Mouse (Mus musculus) left cerebral cortex, adult 2 months (tissue): ENCODE measurements at regions not wholly inside any gene's neighbourhood (a gene's known extent, or its start where the extent isn't known, plus 50 kb on each side); places are given as distances from the start of the nearest gene placed in this dataset.
"Not testable (repeated sequence)": the region's sequence is repeated elsewhere in the genome, so short reads cannot be mapped to it uniquely, and the experiment has no call there.

Source experiments
- DNase-seq, 2 experiments: peaks; one replicate each; pipeline ENCODE4 v3.0.0; 2021 to 2022; ENCODE audit warnings: low spot score in 2 of 2, mixed read lengths in 1 of 2; ENCODE audit errors: extremely low spot score in 1 of 2
- H3K27ac ChIP-seq: fragments of 200-600 bp; 2 replicates; pipeline ENCODE4 v1.8.1; 2022
- H3K4me3 ChIP-seq: fragments of 200-600 bp; 2 replicates; pipeline ENCODE4 v1.8.1; 2022
- CTCF ChIP-seq: fragments of 200-600 bp; IDR thresholded peaks from 2 replicates; pipeline ENCODE4 v1.8.1; 2022; ENCODE audit warnings: antibody characterized with exemption, mild to moderate bottlenecking, moderate library complexity
- intact Hi-C: fragments of 180-260 bp; cut with DNase I; formaldehyde crosslinking; loops from one replicate; pipeline ENCODE4 v1.15.1; 2025

DNA sequence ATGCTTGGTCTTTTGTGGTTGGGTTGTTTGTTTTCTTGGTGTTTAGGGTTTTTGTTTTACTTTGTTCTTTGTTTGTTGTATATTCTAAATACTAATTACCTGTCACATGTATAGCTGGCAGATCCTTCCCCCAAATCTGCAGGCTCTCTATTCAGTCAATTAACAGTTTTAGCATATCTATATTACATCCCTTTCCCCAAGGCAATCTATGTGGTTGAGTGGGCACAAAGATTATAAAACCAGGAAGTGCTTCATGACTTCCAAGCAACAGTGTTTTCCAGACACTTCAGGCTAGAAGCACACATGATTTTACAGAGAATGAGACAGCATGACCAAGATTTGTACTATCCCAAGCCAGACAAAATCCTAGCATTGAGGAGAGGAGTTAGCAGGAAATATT, 544.4 kb upstream of the Pou3f4 start:
- H3K27ac ChIP-seq = no peak overlapping the region
- intact Hi-C loops = no loop called here
- TF ChIP-seq CTCF = no peak
- DNase-seq = no peak
- no peak overlapping the region for H3K4me3 ChIP-seq

DNA sequence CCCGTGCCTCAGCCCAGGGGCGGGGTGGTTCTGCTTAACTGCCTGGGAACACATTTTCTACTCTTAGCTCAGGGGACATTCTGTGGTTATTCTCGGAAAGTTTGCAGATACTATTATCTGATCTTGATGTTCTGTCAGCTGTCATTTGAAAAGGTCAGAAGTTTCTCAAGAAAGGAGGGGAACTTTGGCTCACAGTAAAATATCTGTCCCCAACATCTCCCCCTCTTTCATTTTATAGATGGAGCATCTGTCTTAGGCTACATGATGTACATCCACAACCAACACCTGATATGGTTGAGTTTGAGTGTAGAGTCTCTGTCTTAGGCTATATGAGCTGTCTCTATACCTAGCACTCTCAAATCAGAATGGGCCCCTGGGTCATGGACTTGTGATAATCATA, 539.8 kb upstream of the Pou3f4 start:
- DNase-seq, intact Hi-C loops, H3K27ac ChIP-seq, H3K4me3 ChIP-seq: not testable (repeated sequence)

DNA sequence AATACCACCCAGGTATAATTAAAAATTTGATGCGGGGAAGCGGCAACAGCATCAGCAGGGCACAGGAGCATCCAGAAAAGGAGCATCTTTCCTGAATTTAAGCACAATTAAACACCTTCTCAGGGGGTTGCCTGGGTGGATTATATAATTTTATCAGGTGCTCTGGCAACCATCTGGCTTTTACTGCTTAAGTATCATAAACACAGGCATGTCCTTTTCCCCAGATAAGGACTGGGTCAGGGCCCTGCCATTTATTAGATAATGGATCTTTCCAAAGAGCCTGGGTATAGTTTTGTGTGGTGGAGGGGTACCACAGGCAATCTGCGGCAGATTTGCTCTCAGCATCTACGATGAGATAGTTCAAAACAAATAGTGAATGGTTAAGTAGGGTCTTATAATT, 538.7 kb upstream of the Pou3f4 start:
- no peak for TF ChIP-seq CTCF
- no peak for DNase-seq
- intact Hi-C loops = no loop called here
- Histone ChIP-seq H3K27ac (no peak overlapping the region), H3K4me3 (no peak overlapping the region)

DNA sequence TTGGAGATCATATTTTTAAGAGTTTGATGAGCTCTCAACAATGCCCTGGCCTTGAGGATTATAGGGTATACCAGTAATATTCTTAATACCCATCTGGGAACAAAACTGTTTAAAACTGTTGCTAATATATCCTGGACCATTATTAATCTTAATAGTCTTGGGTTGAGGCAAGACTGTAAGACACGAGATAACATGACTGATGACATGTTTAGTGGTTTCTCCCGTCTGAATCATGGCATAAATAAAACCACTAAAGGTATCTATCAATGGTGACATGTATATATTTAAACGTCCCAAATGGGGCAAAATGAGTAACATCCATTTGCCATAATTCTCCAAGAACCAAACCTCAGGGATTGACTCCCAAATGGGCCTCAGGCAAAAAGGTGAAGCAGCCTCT, 538.2 kb upstream of the Pou3f4 start:
- intact Hi-C loops = loop anchor here (2.0 kb wide), 1 partner anchor 13 kb away; no protein-coding TSS in a partner anchor
- no peak for DNase-seq
- TF ChIP-seq CTCF = no peak

DNA sequence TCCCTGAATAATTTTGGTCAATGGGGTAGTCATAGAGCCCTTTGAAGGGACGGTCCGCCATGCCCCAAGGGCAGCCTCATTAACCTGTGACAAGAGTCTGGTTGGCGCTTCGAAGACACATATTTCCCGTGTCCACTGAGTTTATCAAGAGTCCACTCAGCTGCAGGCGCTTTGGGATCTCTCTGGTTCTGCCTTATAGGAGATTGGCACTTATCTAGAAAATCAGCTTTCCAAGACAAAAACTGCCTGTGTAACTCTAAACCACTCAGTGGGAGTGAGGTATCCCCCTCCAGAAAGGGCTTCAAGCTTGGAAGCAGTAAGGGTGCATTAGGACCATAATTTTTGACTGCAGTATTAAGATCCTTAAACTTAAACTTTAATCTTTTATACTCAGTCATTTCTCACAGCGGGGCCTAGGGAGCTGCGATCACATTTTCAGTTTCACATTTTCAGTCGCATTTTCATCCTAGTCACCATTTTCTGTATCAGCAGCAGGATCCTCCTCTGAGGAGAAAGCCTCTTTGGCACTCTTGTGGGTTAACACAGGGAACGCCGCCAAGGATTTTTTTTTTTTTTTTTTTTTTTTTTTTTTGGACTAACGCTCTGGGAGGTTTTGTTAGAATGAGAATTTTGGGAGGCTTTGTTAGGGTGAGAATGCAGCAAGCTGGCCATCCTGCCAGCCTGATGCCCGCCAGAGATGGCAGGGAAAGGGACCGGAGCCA, 534.4 kb upstream of the Pou3f4 start:
- intact Hi-C loops = no loop called here
- no peak overlapping the region for H3K27ac ChIP-seq

More for the DNA sequence above, 538.2 kb upstream of the Pou3f4 start:
- Histone ChIP-seq H3K4me3 (no peak overlapping the region), H3K27ac (no peak overlapping the region)

DNA sequence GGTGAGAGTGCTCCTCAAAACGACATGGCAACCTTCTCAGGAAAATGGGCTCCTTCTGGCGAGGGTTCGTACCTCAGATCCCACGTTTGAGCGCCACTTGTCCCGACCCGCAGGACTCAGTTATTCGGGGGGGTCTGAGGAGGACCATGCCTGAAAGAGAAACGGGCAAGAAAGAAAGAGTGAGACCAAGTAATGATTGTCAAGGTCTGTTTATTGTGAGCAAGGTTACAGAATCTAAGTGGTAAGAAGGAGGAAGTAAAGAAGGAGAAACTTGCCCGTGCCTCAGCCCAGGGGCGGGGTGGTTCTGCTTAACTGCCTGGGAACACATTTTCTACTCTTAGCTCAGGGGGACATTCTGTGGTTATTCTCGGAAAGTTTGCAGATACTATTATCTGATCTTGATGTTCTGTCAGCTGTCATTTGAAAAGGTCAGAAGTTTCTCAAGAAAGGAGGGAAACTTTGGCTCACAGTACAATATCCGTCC, 532.6 kb upstream of the Pou3f4 start:
- H3K27ac ChIP-seq, intact Hi-C loops, H3K4me3 ChIP-seq, DNase-seq: not testable (repeated sequence)

More for the DNA sequence above, 534.4 kb upstream of the Pou3f4 start:
- H3K4me3 ChIP-seq = no peak overlapping the region
- DNase-seq = no peak
- TF ChIP-seq CTCF = no peak

DNA sequence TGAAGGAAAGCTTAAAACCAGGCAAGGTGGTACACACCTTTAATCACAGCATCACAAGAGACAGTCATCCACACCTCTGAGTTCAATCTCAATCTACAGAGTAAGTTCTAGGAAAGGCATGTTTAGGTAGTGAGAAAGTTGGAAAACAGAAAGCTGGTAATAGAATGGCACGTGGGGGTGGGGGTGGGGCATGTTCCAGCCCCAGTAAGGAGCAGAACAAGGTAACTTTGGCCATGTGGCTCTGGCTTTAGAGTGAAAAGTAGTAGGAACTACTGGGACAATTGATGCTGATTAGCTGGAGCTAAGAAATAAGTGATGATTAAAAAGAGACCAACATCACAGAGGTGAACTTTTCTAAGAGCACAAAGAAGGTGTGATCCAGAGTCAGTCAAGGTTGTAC, 532.2 kb upstream of the Pou3f4 start:
- DNase-seq = no peak
- intact Hi-C loops = no loop called here
- TF ChIP-seq CTCF = no peak
- Histone ChIP-seq H3K27ac (no peak overlapping the region), H3K4me3 (no peak overlapping the region)

DNA sequence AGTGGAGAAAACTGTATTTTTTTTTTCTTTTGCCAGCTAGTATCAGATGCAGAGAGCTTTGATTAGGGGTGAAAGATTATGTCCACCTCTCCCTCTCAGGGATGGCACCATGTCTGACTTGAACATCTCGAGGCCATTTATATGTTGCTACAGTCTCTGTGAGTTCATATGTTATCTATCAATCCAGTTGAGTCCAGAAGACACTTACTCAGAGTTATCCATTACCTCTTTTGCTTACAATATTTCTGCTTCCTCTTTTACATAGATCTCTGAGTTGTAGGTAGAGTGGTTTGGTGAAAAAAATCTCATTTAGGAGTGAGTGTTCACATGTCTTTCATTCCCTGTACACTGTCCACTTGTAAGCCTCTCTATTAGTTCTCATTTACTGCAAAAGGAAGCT, 524.7 kb upstream of the Pou3f4 start:
- Histone ChIP-seq H3K4me3 (no peak overlapping the region), H3K27ac (no peak overlapping the region)
- intact Hi-C loops = no loop called here
- no peak for DNase-seq
- TF ChIP-seq CTCF = no peak

DNA sequence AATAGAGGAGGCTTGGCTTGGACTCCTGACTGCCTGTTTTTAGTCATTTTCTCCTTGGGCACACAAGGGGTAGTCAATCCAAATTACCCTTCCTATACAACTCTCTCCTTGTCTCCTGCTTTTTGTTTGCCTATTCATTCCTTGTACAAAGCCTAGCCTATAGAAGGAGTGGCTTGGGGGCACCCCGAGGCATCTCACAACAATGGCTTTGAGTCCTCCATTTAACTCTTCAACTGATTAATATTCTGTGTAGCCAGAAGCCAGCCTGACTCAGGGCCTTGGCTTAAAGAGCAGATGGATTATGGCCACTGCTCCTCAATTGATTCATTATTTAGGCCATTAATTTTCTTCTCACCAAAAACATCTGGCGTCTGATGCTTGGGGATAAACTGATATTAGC, 506.4 kb upstream of the Pou3f4 start:
- Histone ChIP-seq H3K27ac (no peak overlapping the region), H3K4me3 (no peak overlapping the region)
- DNase-seq = no peak
- intact Hi-C loops = no loop called here
- TF ChIP-seq CTCF = no peak

DNA sequence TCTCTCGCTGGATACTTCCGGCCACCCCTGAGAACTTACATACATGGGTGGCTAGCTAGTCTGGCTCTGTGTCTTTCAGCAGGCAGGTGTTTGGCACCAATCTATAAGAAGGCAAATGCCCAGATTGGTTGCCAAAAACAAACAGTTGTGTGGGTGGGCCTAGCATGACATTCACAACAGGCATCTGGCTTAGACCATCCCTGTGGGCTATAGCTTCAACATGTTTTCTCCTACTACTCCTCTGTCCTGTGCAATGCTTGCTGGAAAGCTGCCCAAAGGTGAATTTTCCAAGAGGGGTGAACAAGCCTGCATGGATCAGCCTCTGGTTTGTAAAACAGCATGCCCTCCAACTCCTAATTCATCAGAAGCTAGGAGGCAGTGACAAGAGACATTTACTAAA, 505.3 kb upstream of the Pou3f4 start:
- intact Hi-C loops = no loop called here
- no peak overlapping the region for H3K4me3 ChIP-seq
- no peak for TF ChIP-seq CTCF

DNA sequence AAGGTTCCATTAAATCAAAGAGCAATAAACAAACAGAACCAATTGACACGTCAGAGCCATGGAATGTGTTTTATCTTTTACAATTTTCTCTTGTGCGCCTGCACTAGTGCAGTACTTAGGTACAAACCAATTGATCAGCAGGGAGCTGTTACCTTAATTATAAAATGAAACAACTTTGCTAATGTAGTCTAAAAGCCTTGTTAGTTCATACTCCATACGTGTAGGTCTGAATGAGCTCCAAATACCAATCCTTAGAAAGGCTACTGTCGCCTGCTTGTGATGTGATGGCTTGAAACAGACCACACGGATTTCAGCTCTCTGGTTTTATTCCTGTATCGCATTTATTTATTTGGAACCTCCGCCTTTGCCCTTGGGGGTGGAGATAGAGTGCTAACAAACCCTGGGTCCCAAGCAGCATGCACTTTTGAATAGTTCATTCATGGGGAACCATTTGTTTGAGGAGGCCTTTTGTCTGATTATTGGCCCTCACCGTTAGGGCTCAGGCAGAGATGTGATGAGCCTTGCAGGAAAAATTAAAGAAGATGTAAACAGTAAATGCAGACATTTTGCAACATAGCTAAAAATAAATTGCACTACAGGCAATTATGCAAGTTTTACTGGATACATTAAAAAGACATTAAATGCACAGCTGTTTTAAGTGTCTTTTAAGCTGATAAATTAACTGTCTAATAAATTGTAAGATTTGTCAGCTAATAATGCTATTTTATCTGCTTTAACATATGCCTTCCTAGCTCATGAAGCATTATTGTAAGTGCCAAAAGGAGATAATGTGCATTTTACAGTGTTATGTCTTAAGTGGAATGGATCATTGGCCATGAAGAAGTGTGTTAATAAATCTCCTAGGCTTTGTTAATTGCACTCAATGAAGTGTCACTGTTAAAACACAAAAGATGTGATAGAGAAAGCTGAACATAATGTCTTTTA, 496.0 kb upstream of the Pou3f4 start:
- Histone ChIP-seq H3K4me3 (no peak overlapping the region), H3K27ac (no peak overlapping the region)
- TF ChIP-seq CTCF = no peak
- intact Hi-C loops = no loop called here
- no peak for DNase-seq

More for the DNA sequence above, 505.3 kb upstream of the Pou3f4 start:
- DNase-seq = no peak
- H3K27ac ChIP-seq = no peak overlapping the region

DNA sequence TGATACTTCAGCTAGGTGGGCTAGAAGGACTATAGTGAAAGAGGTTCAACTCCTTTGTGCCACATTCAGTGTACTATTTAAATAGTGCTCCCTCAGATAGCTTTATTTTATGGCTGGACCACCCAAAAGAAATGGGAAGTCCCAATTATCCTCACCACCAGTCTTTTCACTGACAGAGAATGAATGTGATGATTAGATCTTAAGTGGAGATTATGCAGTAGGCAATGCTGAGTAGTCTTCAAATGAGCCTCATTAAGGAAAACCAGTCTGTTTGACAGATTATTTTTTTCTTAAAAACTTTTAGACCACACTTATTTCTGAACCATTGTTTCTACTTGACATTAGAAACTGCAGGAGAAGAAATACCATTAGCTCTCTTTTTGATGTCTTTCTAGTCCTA, 493.8 kb upstream of the Pou3f4 start:
- intact Hi-C loops = no loop called here

More for the DNA sequence above, 493.8 kb upstream of the Pou3f4 start:
- TF ChIP-seq CTCF = no peak
- H3K4me3 ChIP-seq = no peak overlapping the region
- H3K27ac ChIP-seq = no peak overlapping the region
- DNase-seq = no peak
